Mouse (Mus musculus) neural tube, embryonic 13.5 days (tissue): ENCODE results near the gene Oas1f. TPM values are rescaled to one million over a fixed set of nuclear protein-coding genes. Genes with fewer than 3 reads are reported as not detected.
"Not testable (repeated sequence)": the region's sequence is repeated elsewhere in the genome, so short reads cannot be mapped to it uniquely, and the experiment has no call there.

ENCODE experiments used
- ATAC-seq: fragments of 200-750 bp; cut with Nextera tagmentation; 2 replicates; pipeline ENCODE4 v1.8.0; 2017; ENCODE audit warnings: low read depth, mild to moderate bottlenecking, moderate TSS enrichment, moderate library complexity
- H3K27ac ChIP-seq: fragments of 300-500 bp; sonication (generic); replicated peaks from 2 replicates; pipeline ENCODE4 v1.5.1; 2015; ENCODE audit warnings: moderate library complexity, mild to moderate bottlenecking, inconsistent platforms
- H3K27me3 ChIP-seq: fragments of 300-500 bp; sonication (generic); 2 replicates; pipeline ENCODE4 v1.6.1; 2015; ENCODE audit warnings: mild to moderate bottlenecking, inconsistent platforms
- H3K36me3 ChIP-seq: fragments of 300-500 bp; sonication (generic); 2 replicates; pipeline ENCODE4 v1.6.1; 2015; ENCODE audit warnings: mild to moderate bottlenecking, inconsistent platforms
- H3K4me1 ChIP-seq: fragments of 300-500 bp; sonication (generic); replicated peaks from 2 replicates; pipeline ENCODE4 v1.6.1; 2015; ENCODE audit warnings: inconsistent platforms
- H3K4me2 ChIP-seq: fragments of 300-500 bp; sonication (generic); 2 replicates; pipeline ENCODE4 v1.6.1; 2015; ENCODE audit warnings: inconsistent platforms, mild to moderate bottlenecking, moderate library complexity
- H3K4me3 ChIP-seq: fragments of 300-500 bp; sonication (generic); 2 replicates; pipeline ENCODE4 v1.5.1; 2015; ENCODE audit warnings: mild to moderate bottlenecking, inconsistent platforms
- H3K9ac ChIP-seq: fragments of 300-500 bp; sonication (generic); 2 replicates; pipeline ENCODE4 v1.6.1; 2015; ENCODE audit warnings: moderate library complexity, mild to moderate bottlenecking, inconsistent platforms
- H3K9me3 ChIP-seq: fragments of 300-500 bp; sonication (generic); 2 replicates; pipeline ENCODE4 v1.6.1; 2016; ENCODE audit warnings: inconsistent platforms
- WGBS: fragments of 180-500 bp; shearing (Covaris S2); methylation state at CpG from one replicate; pipeline ENCODE4 v1.1.7; 2015; 5-methylcytosine and 5-hydroxymethylcytosine counted together
- microRNA-seq: library from miRNA; unstranded; fragments of <30 nt; microRNA quantifications from one replicate; pipeline ENCODE4, GENCODE M21; 2016
- polyA plus RNA-seq: library from polyadenylated mRNA; unstranded; fragments of >200 nt; fragmentation: Nextera tagmentation; extraction: Ambion mirVana; gene quantifications from 2 replicates; pipeline ENCODE4 v1.2.1, GENCODE M21; 2015

Gene Oas1f
- polyA plus RNA-seq, 1 experiment from 2014 or later: not detected

DNA sequence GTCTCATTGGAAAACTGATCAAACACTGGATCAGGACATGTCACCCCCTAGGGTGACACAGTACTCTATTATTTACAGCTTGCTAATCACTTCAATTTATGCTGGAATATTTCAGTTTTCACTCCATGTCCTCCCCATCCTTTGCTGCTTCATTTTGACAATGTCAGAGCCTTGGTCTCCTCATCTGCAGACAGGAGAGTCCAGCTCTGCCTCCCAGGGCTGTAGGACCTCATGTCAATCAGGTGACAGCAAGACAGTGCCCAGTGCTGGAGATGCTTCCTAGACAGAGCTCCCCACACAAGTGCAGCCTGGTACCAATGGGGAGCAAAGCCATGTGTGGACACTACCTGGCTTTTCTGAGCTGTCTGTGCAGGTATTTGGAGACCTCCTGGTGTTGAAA is 51.6 kb downstream of the Oas1f start:
- H3K4me1 ChIP-seq: no peaks in the 10 kb centered on the region
- no peak overlapping the region for H3K9ac ChIP-seq
- 0 out of 2 replicates have a peak, but pooled peaks cover 4% of the 10 kb centered on the region for H3K9me3 ChIP-seq
- no peak overlapping the region for H3K4me2 ChIP-seq
- no peaks in the 10 kb centered on the region for H3K36me3 ChIP-seq
- no peak overlapping the region for H3K27ac ChIP-seq
- H3K27me3 ChIP-seq: no peaks in the 10 kb centered on the region
- ATAC-seq: no peak
- H3K4me3 ChIP-seq: no peak overlapping the region

DNA sequence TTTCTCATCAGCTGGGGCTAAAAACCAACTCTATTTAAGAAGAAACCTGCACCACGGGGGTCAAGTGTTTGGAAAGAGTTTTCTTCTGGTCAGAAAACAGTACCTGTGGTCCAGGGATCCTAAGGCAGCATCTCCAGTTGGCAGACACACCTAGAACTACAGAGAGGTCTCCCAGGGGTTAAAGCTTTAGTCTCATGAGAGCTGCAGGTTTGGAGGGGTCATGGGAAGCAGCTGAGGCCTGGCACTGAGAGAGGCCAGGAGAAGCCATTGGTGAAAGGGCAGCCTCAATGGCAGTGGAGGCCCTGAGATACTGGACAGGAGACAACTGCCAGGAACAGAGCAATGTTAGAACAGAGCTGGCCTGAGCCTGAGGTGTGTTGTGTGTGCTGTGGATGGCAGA is 53.5 kb downstream of the Oas1f start:
- Histone ChIP-seq H3K27me3 (no peaks in the 10 kb centered on the region), H3K9me3 (0 out of 2 replicates have a peak, but pooled peaks cover 4% of the 10 kb centered on the region), H3K4me1 (no peaks in the 10 kb centered on the region), H3K9ac (no peak overlapping the region), H3K36me3 (no peaks in the 10 kb centered on the region), H3K4me3 (no peak overlapping the region), H3K4me2 (no peak overlapping the region), H3K27ac (no peak overlapping the region)
- 67% methylated on average over 1 of the region's 1 CpGs for WGBS
- no peak for ATAC-seq

- H3K9me3 ChIP-seq: 0 out of 2 replicates have a peak, but pooled peaks cover 4% of the 10 kb centered on the region
- no peaks in the 10 kb centered on the region for H3K36me3 ChIP-seq
- no peak overlapping the region for H3K9ac ChIP-seq
- no peak overlapping the region for H3K4me3 ChIP-seq
- H3K27me3 ChIP-seq: no peaks in the 10 kb centered on the region
- H3K27ac ChIP-seq: no peak overlapping the region
- H3K4me1 ChIP-seq: no peaks in the 10 kb centered on the region
- ATAC-seq: no peak
- 92% methylated on average over 5 of the region's 5 CpGs for WGBS
- H3K4me2 ChIP-seq: no peak overlapping the region
Measured at GRCm38 (mm10) chr5:120902056-120902455, 54.9 kb downstream of the Oas1f start.

DNA sequence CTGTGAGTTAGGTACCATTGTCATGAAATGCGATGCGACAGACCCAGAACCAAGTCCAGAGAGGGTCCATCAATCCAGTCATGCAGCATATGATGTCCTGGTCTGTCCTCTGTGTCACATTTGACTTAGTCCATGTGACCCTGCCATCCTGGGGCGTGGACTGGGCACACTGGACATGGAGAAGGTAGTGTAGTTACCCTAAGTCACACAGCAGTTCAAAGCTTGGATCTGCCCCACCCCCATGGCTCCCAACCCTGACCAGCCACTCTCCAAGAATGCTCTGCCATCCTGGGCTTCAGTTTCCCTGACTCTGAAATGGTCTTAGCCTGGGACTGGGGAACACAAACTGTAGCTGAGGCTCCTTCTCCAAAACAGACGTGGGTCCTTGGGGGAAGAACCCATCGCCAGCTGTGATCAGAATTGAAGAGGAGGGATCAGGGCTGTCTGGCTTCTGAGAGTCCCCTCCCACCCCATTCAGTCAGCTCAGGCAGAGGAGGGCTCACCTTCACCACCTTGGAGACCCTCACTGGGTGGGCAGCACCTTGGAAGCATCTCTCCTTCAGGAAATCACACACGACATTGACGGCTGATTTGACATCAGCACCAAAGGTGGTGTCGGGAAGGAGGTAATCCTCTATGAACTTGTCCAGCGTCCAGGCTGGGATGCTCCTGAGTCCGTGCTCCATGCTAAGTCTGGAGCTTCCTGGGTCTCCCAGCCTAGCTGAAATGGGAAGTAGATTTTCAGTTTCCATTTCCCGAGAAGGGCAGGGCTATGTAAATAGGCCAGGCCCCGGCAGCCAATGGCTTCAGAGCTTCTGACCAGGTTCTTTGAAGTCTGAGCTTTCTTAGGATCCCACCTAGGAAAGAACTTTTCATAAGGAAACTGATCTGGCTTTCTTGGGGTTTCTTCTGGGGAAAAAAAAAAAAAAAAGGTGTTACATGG is 59.9 kb downstream of the Oas1f start, which contains the start of gene Oas1a:
TSS of gene Oas1a (minus strand) at position 731 of the 943 bp plus-strand sequence.
- not testable (repeated sequence) for H3K4me3 ChIP-seq, H3K36me3 ChIP-seq, H3K27me3 ChIP-seq, H3K9me3 ChIP-seq, H3K4me1 ChIP-seq, ATAC-seq, H3K4me2 ChIP-seq, H3K9ac ChIP-seq, H3K27ac ChIP-seq
- 39% methylated on average over 9 of the region's 12 CpGs for WGBS

Small RNA genes within 50 kb of the gene (microRNA-seq; reads per million reads assigned to microRNA genes)
- not detected for gene Gm22907

Other genes starting within 250 kb of the Oas1f start
- gene Rita1, start 234.8 kb upstream of the Oas1f start, polyA plus RNA-seq: 19.9 and 25.1 TPM in 2 replicates
- 44.6 and 45.7 TPM in 2 replicates for gene Ddx54, start 234.6 kb upstream of the Oas1f start, polyA plus RNA-seq
- gene Cfap73, start 213.1 kb upstream of the Oas1f start, polyA plus RNA-seq: not detected in 2 replicates
- 0.31 TPM in 1 of 2 replicates, not detected in the other for gene Rasal1, start 198.6 kb upstream of the Oas1f start, polyA plus RNA-seq
- gene Dtx1, start 135.4 kb upstream of the Oas1f start, polyA plus RNA-seq: 37.3 and 39.6 TPM in 2 replicates
- gene Oas2, start 97.5 kb upstream of the Oas1f start, polyA plus RNA-seq: 0.19 and 0.43 TPM in 2 replicates
- gene Oas3, start 69.7 kb upstream of the Oas1f start, polyA plus RNA-seq: 0.45 and 0.56 TPM in 2 replicates
- 0.14 TPM in 1 of 2 replicates, not detected in the other for gene Oas1e, start 51.8 kb upstream of the Oas1f start, polyA plus RNA-seq
- 0.45 and 0.46 TPM in 2 replicates for gene Oas1c, start 34.9 kb upstream of the Oas1f start, polyA plus RNA-seq
- not detected in 2 replicates for gene Oas1h, start 14.1 kb downstream of the Oas1f start, polyA plus RNA-seq
- gene Oas1g, start 40.2 kb downstream of the Oas1f start, polyA plus RNA-seq: 0.46 TPM in 1 of 2 replicates, not detected in the other
- 0.88 and 0.96 TPM in 2 replicates for gene Oas1a, start 60.2 kb downstream of the Oas1f start, polyA plus RNA-seq
- not detected in 2 replicates for gene Oas1d, start 67.2 kb downstream of the Oas1f start, polyA plus RNA-seq
- 9.0 and 9.4 TPM in 2 replicates for gene Rph3a, start 162.7 kb downstream of the Oas1f start, polyA plus RNA-seq